Mouse (Mus musculus) liver, adult 2 months (tissue): ENCODE data around the gene Adarb1. TPM values are rescaled to one million over a fixed set of nuclear protein-coding genes. Genes with fewer than 3 reads are reported as not detected.
A peak's percentile ranks its signal among the peaks of the same experiment; 100 is the strongest.

ENCODE experiments used
- DNase-seq: peaks from one replicate; pipeline ENCODE4 v3.0.0-alpha.2; 2011; ENCODE audit warnings: low read depth, low spot score; ENCODE audit errors: extremely low read depth
- H3K27ac ChIP-seq: fragments of 200-500 bp; replicated peaks from 2 replicates; pipeline ENCODE4 v1.5.1; 2012; ENCODE audit warnings: low read depth, mild to moderate bottlenecking, control low read depth, inconsistent platforms, low read length; ENCODE audit not compliant: insufficient read depth
- H3K27me3 ChIP-seq: fragments of 200-500 bp; 2 replicates; pipeline ENCODE4 v1.6.1; 2012; ENCODE audit warnings: mild to moderate bottlenecking, moderate library complexity, low read length, inconsistent platforms; ENCODE audit not compliant: control insufficient read depth, insufficient read depth
- H3K36me3 ChIP-seq: fragments of 200-500 bp; 2 replicates; pipeline ENCODE4 v1.6.1; 2012; ENCODE audit warnings: low read length, inconsistent platforms; ENCODE audit not compliant: control insufficient read depth, insufficient read depth
- H3K4me1 ChIP-seq: fragments of 200-500 bp; 2 replicates; pipeline ENCODE4 v1.6.1; 2011; ENCODE audit warnings: low read length; ENCODE audit not compliant: control insufficient read depth, insufficient read depth
- H3K4me3 ChIP-seq: fragments of 200-500 bp; 2 replicates; pipeline ENCODE4 v1.5.1; 2011; ENCODE audit warnings: low read depth, mild to moderate bottlenecking, control low read depth, low read length, moderate library complexity; ENCODE audit not compliant: insufficient read depth
- H3K79me2 ChIP-seq: fragments of 200-500 bp; 2 replicates; pipeline ENCODE4 v1.6.1; 2012; ENCODE audit warnings: inconsistent platforms, mild to moderate bottlenecking, low read length, moderate library complexity; ENCODE audit not compliant: control insufficient read depth, insufficient read depth
- H3K9ac ChIP-seq: fragments of 200-500 bp; 2 replicates; pipeline ENCODE4 v1.6.1; 2012; ENCODE audit warnings: low read depth, mild to moderate bottlenecking, control low read depth, inconsistent platforms, low read length
- CTCF ChIP-seq: fragments of 200-500 bp; IDR thresholded peaks from 2 replicates; pipeline ENCODE4 v1.5.1; 2011; ENCODE audit warnings: low read depth, low read length, control low read depth
- POLR2A ChIP-seq: fragments of 200-500 bp; IDR thresholded peaks from 2 replicates; pipeline ENCODE4 v1.6.1; 2011; ENCODE audit warnings: low read length, control low read depth; ENCODE audit not compliant: insufficient read depth; ENCODE audit errors: extremely low read depth
- WGBS: fragments of 180-500 bp; shearing (Covaris S2); methylation state at CpG from one replicate; pipeline ENCODE4 v1.1.7; 2018; 5-methylcytosine and 5-hydroxymethylcytosine counted together
- polyA plus RNA-seq: library from polyadenylated mRNA; depleted of rRNA; stranded (reverse); fragments of >200 nt; gene quantifications from 2 replicates; pipeline ENCODE4 v1.2.3, GENCODE M21; 2012
- total RNA-seq: library from RNA; depleted of rRNA; stranded (reverse); fragments of >200 nt; gene quantifications from 2 replicates; pipeline ENCODE4 v1.2.3, GENCODE M21; 2014

The Adarb1 gene
- total and polyA plus RNA-seq, 2 experiments: 4.6 to 12.2 TPM

DNA sequence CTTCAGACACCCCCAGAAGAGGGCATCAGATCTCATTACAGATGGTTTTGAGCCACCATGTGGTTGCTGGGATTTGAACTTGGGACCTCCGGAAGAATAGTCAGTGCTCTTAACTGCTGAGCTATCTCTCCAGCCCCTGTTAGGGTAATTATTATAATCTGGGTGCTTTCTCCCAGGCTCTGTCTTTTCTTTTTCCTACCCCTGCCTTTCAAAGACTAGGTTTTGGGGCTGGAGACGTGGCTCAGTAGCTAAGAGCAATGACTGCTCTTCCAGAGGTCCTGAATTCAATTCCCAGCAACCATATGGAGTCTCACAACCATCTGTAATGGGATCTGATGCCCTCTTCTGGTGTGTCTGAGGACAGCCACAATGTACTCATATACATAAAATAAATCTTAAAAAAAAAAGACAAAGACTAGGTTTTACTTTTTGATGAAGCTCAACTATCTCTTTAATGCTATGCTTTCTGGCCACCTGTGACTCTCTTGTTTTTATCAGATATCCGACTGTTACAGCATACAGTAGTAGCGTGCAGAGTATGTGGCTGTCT, 160.0 kb downstream of the Adarb1 start:
- TF ChIP-seq CTCF (no peak), POLR2A (no peak)
- no peaks in the 10 kb centered on the region for H3K27me3 ChIP-seq
- 71% methylated on average over 4 of the region's 4 CpGs for WGBS
- H3K27ac ChIP-seq: no peak overlapping the region
- H3K9ac ChIP-seq: no peak overlapping the region
- no peaks in the 10 kb centered on the region for H3K36me3 ChIP-seq
- H3K4me1 ChIP-seq: peaks cover 4% of the 10 kb centered on the region
- no peak overlapping the region for H3K4me3 ChIP-seq
- H3K79me2 ChIP-seq: peaks cover 3% of the 10 kb centered on the region; the same call in 1 of the 2 replicates
- DNase-seq: no peak

GRCm38 (mm10) chr10:77255676-77256075, 162.4 kb downstream of the Adarb1 start:
- Histone ChIP-seq H3K27me3 (no peaks in the 10 kb centered on the region), H3K79me2 (peaks cover 3% of the 10 kb centered on the region; the same call in 1 of the 2 replicates), H3K36me3 (no peaks in the 10 kb centered on the region), H3K4me1 (peaks cover 14% of the 10 kb centered on the region), H3K4me3 (no peak overlapping the region), H3K27ac (no peak overlapping the region), H3K9ac (no peak overlapping the region)
- 86% methylated on average over 3 of the region's 3 CpGs for WGBS
- no peak for DNase-seq
- TF ChIP-seq POLR2A: no peak
- TF ChIP-seq CTCF: no peak

DNA sequence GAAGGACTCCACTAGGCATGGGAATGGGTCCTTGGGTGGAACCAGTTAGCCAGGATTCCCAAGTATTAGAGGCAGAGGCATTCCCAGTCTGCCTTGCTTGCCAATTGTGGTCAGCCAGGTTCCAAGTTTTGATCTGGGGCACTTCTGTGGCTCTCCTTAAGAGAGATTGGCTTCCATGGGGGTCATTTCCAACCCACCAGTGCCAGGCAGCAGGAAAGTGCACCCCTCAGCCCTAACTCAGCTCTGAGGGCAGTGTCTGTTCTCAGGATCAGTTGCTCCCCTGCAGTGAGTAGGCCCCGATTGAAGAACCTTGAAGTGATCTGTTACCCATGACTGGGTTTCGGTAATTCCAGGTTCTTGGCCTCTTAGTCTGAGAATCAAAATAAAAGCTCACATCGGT, 162.8 kb downstream of the Adarb1 start:
- Histone ChIP-seq H3K27ac (no peak overlapping the region), H3K4me1 (peaks cover 15% of the 10 kb centered on the region), H3K36me3 (no peaks in the 10 kb centered on the region), H3K79me2 (peaks cover 1% of the 10 kb centered on the region; the same call in 1 of the 2 replicates), H3K9ac (no peak overlapping the region), H3K27me3 (no peaks in the 10 kb centered on the region), H3K4me3 (no peak overlapping the region)
- no peak for DNase-seq
- TF ChIP-seq POLR2A (no peak), CTCF (no peak)
- WGBS: 93% methylated on average over 3 of the region's 3 CpGs

- 0% methylated on average over 4 of the region's 4 CpGs for WGBS
Measured at GRCm38 (mm10) chr10:77252790-77253189, 165.3 kb downstream of the Adarb1 start.

DNA sequence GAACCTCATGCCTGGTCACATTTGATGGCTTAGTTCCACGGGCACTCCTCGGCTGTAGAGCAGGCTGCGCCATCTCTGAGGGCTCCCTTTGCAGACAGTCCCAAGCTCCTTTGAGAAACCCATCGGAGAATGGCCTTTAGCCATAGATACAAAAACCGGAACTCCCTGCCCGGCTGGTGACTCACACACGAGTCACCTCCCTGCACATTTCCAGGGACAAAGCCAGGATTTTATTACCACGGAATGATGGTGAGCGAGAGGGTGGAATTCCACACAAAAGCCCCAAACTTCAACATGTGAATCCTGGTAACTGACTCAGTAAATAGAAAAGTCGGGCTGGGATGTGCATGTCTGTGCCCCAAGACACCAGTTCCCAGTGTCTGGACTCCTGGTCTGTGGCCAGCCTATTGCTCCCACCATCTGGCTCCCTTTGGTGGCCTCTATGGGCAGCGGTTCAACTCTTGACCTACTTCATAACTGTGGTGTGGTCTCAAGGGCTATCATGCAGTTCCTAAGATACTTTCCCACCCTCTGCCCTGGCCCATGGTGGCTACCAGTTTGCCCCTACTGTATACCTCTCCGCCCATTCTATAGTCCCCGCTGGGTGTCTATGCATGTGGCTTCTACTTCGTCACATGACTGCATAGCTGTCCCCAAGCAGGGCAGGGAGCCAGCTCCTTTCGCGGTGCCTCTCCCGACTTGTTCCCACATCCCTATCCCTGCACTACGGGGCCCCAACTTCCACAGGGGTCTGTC, 166.1 kb downstream of the Adarb1 start:
- Histone ChIP-seq H3K4me1 (peaks cover 12% of the 10 kb centered on the region), H3K79me2 (no peaks in the 10 kb centered on the region), H3K9ac (no peak overlapping the region), H3K4me3 (no peak overlapping the region), H3K36me3 (no peaks in the 10 kb centered on the region), H3K27me3 (no peaks in the 10 kb centered on the region), H3K27ac (no peak overlapping the region)
- DNase-seq: peak; percentile 17
- WGBS: 30% methylated on average over 18 of the region's 18 CpGs
- TF ChIP-seq CTCF: no peak
- TF ChIP-seq POLR2A: no peak

More at GRCm38 (mm10) chr10:77252790-77253189, 165.3 kb downstream of the Adarb1 start:
- H3K4me1 ChIP-seq: peaks cover 12% of the 10 kb centered on the region
- peak; percentile 56 for DNase-seq
- no peaks in the 10 kb centered on the region for H3K36me3 ChIP-seq
- TF ChIP-seq CTCF: peak; percentile 78
- TF ChIP-seq POLR2A: no peak
- H3K4me3 ChIP-seq: no peak overlapping the region
- H3K27me3 ChIP-seq: no peaks in the 10 kb centered on the region
- H3K9ac ChIP-seq: no peak overlapping the region
- no peak overlapping the region for H3K27ac ChIP-seq
- no peaks in the 10 kb centered on the region for H3K79me2 ChIP-seq
